Mouse (Mus musculus): ENCODE results near the gene Fam227a. TPM values are rescaled to one million over a fixed set of nuclear protein-coding genes. Genes with fewer than 3 reads are reported as not detected.
"Not testable (repeated sequence)": the region's sequence is repeated elsewhere in the genome, so short reads cannot be mapped to it uniquely, and the experiment has no call there.

The Fam227a gene
- total RNA-seq, 2 experiments from 2014 or later, result 0.92 to 1.5 TPM

DNA sequence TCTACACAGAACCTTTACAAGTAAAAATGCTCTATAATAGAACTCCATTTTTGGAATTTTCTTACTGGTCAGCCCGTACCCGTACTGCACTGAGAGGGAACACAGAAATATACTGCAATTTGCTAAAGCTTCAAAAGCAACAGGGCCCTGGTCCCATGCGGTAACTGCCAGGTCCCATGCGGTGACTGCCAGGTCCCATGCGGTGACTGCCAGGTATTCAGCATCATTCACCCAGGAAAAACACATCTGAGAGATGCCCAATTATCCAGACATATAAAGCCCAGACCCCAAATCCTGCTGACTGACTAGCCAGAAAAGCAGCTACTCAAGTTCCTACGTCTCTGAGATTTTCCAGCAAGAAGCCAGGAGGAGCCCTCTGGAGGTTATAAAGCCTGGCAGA, 25.9 kb upstream of the Fam227a start:
- ATAC-seq (replicated peaks; ENCODE audit: poor library complexity), result no peak

DNA sequence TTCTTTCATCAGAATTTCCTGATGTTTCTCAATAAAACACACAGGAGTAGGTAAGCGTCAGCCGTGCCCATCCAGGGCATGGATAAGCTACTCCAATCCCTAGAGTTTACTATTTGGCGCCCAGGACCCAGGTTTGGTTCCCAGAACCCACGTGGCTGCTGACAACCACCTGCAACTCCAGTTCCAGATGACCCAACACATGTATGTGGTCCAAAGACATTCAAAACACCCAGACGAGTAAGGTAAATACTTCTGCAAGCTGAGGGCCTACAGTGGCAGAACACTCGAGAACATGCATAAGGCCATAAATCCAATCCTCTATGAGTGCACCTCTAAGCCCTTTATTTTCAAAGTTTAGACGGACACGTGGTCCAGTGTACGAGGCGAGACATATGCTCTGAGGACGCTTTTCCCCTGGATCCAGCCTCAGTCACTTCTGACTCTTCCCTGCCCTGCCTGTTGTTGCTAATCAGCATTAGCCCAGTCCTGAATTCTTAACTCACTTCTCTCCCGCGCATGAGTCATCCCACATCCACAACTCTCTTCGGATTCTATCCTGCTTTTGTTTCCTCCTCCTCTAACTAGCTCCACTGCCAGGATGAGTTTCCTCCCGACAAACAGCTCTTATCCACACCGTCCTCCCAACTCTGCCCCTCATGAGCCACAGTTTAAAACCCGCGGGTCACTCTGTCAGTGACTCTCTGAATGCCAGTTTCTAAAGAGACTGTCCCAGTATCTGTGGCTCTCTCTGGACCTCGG, 25.1 kb upstream of the Fam227a start:
- ATAC-seq (replicated peaks; ENCODE audit: poor library complexity), result no peak

DNA sequence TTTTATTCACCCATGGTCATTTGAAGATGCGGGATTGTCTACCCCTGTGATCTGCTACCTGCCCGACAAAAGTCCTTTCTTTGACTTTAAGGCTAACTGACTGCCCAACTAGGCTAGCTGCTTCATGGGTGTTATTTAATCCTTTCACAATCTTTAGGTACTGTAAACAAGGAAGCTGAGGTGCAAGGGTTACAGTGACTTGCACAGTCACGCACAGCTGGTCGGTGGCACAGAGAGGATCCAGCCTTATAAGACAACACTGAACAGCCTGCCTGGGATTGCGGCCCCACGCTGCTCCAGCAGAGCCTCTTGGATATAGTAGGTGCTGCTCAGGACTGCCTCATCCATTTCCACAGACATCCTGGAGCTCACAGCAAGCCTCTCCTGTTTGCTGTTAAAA, 24.4 kb upstream of the Fam227a start:
- ATAC-seq (replicated peaks; ENCODE audit: poor library complexity), result no peak

DNA sequence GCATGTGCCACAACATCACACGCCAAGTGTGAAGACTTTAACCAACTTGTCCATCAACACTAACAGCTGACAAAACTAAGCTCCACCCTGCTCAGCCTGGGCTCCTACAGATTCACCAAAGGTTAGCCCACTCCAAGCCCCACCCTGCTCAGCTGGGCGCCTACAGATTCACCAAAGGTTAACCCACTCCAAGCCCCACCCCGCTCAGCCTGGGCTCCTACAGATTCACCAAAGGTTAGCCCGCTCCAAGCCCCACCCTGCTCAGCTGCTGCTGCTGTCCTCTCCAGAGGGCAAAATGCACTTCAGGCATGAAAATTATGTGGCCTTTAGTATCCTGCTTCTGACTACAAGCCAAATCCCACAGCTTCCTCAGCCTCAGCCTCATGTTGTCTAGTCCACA, 23.2 kb upstream of the Fam227a start:
- ATAC-seq (replicated peaks; ENCODE audit: poor library complexity), result no peak

DNA sequence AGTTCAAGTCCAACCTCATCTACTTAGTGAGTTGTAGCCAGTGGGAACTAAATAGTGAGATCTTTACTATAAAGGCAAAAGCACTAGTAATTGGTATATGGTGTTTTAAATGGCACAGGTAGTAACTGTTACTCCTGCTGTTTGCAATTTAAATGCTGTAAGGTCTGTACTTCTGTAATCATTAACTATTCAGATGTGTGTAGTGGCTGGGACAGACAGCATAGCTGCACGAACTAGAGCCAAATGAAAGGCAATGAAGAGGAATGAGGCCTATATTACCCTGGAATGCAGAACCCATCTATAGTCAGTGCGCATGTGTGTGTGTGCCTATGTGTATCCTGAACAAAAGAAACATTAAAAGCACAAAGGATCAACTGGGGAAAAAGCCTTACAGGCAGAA, 19.2 kb upstream of the Fam227a start:
- no peak for ATAC-seq (replicated peaks; ENCODE audit: poor library complexity)

DNA sequence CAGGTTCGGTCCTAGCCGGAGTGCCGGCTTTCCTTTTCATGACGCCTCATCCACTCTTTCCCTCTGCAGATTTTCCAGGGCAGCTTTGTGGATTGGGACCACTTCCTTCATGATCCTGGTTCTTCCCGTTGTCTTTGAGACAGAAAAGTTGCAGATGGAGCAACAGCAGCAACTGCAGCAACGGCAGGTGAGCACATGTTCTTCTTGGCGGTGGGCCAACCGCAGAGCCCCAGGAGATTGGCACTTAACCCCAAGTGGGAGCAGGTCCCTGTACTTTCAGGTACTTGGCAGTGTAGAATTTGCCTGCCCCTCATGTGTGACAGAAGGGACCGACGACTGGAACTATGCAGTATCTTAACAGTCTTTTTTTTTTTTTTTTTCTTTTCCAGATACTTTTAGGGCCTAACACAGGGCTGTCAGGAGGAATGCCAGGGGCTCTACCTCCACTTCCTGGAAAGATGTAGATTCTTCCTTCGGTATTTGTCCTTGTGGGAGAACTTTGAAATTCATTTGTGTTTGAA, 13.1 kb upstream of the Fam227a start:
- not testable (repeated sequence) for ATAC-seq (replicated peaks; ENCODE audit: poor library complexity)

DNA sequence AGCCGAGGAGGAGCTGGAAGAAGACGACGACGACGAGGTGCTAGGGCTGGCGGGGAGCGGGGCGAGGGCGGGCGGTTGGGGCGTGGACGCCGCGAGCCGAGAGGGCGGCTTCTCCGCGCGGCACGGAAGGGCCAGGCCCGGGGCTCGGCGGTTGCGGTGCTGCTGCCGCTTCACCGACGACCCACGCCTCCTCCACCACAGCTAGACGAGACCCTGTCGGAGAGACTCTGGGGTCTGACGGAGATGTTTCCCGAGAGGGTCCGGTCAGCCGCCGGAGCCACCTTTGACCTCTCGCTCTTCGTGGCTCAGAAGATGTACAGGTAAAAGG, 12.2 kb upstream of the Fam227a start:
- no peak; the same call in 1 of the 2 replicates for ATAC-seq (replicated peaks; ENCODE audit: poor library complexity)

DNA sequence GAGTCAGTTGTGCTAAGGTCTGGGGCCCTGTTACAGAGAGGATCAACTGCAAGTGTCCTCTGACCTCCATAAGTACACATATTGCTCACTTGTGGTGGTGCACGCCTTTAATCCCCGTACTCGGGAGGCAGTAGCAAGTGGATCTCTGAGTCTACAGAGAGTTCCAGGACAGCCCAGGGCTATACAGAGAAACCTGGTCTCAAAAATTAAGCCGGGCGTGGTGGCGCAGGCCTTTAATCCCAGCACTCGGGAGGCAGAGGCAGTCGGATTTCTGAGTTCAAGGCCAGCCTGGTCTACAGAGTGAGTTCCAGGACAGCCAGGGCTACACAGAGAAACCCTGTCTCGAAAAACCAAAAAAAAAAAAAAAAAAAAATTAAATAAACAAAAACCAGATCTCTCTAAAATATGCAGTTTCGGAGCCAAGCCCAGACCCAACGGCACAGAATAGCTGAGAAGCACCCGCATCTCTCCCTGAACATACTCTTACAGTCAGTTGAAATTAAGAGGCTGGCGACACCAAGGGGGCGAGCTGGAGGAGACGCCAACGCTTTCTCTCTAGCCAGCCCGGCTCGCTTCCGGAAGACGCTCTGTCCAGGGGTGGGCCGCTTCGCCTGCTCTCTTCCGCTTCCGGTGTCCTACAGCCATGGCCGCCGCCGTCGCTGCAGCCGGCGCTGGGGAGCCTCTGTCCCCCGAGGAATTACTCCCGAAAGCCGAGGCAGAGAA, 11.7 kb upstream of the Fam227a start, which contains the start of gene Tomm22:
Gene Tomm22 (plus strand): TSS at position 613 of the 723 bp plus-strand sequence.
- ATAC-seq (replicated peaks; ENCODE audit: poor library complexity), result peak; percentile 97

DNA sequence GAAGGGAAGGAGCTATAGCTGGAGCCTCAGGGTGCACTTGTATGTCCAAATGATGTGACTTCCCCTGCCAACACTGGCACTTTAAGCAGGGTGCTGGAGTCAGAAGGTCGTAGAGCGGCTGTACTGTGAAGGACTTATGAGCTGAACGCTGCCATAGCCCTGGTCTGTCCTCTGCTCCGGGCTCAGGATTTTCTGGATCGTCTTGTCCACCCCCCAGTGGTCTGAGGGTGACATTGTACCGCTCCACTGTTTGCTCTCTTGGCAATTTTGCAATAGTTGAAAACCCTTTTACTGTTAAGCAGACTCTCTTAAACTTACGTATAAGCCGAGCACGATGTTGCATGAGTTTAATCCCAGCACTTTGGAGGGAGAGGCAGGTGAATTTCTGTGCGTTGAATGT, 10.4 kb upstream of the Fam227a start:
- ATAC-seq (replicated peaks; ENCODE audit: poor library complexity), result no peak

DNA sequence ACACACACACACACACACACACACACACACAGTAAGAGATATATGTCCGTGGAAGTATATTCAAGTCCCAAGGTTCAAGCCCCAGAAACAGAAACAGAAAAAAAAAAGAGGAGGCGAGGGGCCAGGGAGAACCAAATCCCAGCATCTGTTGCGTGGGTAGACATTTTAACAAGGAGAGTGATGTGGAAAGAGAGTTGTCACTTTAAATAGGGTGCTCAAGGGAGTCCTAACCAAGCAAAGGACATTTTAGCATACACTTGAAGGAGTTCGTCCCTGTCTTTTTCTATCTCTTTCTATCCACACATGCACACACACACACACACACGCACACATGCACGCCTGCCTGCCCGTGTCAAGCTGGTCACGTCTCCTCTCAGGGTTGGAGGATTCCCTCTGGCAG, 5.9 kb upstream of the Fam227a start:
- ATAC-seq (replicated peaks; ENCODE audit: poor library complexity), result no peak

DNA sequence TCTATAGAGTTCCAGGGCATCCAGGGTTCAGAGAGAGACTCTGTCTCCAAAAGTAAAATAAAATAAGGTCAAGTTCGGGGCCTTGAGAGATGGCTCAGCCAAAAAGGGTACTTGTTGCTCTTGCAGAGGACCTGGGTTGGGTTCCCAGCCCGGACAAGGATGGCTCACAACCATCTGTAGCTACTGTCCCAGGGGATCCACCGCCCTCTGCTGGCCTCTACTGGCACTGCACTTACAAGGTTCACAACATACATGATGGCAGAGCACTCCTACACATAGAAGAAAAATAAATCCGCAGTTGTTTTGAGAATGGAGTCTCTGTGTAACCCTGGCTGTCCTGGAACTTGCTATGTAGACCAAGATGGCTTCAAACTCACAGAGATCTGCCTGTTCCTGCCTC, 3.1 kb upstream of the Fam227a start:
- peak; percentile 42; the same call in 1 of the 2 replicates for ATAC-seq (replicated peaks; ENCODE audit: poor library complexity)

DNA sequence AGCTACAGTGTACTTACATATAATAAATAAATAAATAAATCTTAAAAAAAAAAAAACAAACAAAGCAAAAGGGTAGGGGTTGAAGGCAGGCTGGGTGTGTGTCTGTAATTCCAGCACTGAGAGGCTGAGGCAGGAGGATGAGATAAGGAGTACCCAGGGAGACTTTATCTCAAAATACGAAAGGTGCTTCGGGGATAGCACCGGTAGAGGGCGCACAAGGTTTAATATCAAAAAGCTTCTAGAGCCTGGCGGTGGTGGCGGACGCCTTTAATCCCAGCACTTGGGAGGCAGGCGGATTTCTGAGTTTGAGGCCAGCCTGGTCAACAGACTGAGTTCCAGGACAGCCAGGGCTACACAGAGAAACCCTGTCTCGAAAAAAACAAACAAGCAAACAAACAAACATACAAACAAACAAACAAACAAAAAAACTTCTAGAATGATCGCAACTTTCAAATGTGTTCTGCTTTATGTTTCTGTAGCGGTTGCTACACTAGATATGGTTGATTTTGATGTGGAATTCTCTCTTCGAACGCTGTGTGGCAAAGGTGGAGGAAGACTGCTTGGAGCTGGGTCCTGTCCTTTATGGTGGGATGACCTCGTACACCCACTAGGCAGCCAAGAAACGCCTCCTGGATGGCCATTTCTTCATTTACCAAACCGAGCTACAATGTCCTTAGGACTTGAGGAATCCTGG, 772 bp downstream of the Fam227a start:
- peak; percentile 72 for ATAC-seq (replicated peaks; ENCODE audit: poor library complexity)

DNA sequence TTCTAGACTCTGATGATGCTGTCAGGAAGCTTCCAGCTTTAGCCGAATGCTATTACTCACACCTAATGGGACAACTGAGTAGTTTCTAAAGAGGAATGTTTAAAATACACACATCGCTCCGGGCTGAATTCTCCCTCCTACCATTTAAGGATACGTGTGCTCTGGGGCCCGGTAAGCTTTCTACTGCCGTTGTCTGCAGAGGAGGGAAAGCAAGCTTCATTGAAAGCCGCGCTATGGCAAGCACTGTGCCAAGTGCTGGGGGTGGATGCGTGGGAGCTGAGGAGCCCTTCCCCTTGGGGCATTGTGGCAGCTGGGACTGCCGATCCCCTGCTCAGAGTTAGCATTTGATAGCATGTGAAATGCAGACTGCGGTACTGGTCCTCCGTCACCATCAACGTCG, 2.3 kb downstream of the Fam227a start:
- no peak for ATAC-seq (replicated peaks; ENCODE audit: poor library complexity)

DNA sequence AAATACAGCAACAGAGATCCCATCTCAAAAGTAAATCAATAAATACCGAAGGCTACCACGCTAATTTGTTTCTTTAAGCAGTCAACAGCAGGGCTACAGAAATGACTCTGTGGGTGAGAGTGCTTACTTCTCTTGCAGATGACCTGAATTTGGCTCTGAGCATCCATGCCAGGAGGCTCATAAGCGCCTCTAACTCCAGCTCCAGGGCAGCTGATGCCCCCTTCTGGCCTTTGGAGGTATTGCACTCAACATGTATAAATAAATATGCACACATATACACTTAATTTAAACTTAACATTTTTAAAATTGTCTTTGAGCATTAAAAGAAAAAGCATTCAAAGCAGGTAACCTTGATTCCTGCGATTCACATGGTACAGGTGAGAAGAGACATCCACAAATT, 7.3 kb downstream of the Fam227a start:
- ATAC-seq (replicated peaks; ENCODE audit: poor library complexity), result no peak; the same call in 1 of the 2 replicates

DNA sequence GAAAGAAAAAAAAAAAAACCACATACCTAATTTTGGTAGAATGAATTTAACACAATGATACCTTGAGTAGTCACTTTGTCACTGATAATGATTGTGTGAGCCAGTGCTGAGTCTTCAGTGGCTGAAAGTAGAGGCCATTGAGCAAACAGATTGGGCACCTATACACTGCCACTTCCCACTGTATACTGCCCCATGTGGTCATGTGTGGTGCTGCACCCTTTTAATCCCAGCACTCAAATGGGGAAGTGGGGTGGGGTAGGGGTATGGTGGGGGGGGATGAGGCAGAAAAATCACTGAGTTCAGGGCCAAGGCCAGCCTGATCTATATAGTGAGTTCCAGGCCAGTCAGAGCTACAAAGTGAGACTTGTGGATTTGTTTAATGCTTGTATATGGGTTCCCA, 8.2 kb downstream of the Fam227a start:
- peak; percentile 90 for ATAC-seq (replicated peaks; ENCODE audit: poor library complexity)

DNA sequence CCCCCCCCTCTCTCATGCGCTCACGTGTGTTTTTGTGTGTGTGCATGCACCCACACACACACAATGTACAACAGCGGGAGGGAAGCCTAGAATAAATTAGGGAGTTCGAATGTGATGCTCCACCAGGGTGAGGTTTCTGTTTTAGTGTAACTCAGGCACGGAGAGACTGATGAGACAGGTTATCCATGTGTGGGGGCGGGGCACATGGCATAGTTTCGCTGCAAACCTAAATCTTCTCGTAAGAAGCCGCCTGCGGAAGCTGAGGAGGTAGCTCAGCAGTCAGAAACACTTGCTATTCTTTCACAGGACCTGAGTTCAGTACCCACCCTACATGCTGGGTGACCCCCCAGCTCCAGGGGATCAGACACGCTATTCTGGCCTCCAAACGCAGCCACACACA, 10.6 kb downstream of the Fam227a start:
- no peak for ATAC-seq (replicated peaks; ENCODE audit: poor library complexity)

DNA sequence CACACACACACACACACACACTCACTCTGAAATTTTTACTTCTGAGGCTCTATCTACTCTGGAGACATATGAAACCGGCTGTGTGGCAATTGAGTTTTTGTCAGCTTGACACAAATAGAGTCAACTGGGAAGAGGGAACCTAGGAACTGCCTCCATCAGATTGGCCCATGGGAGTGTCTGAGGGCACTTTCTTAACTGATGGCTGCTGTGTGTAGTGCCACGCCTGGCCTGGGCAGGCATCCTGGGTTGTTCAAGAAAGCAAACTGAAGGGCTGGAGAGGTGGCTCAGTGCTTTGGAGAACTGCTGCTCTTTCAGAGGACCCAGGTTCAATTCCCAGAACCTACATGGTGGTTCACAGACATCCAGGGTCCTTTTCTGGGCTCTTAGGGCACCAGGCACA, 13.3 kb downstream of the Fam227a start:
- ATAC-seq (replicated peaks; ENCODE audit: poor library complexity), result peak; percentile 48

DNA sequence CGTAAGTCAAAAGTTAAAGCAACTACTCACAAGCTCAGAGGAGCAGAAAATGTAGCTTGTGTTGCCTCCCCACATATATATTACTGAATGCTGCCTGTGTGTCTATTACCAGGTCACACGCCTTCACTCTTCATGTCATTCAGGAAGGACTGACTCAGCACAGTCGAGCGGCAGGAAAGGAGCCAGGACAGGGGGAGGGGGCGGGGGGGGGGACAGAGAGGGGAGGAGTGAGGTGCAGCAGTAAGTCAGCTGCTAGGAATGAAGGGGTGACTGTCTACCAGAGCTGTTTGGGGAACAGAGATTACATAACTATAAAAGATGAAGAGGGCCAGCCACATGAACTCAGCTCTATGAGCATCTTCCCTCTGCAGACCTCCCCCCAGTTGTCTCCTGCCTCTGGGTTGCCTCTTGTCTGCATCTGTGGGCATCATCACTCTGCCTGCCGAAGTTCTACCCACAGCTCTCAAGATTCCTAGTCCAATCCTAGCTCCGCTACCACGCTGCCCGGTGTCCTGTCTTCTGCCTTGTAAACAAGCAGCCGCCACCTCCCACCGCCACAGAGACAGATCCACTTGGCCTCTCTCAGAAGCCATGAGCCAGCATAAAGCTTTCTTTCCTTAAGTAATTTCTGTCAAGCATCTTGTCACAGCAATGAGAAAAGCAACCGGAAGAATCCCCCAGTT, 17.5 kb downstream of the Fam227a start:
- no peak for ATAC-seq (replicated peaks; ENCODE audit: poor library complexity)

DNA sequence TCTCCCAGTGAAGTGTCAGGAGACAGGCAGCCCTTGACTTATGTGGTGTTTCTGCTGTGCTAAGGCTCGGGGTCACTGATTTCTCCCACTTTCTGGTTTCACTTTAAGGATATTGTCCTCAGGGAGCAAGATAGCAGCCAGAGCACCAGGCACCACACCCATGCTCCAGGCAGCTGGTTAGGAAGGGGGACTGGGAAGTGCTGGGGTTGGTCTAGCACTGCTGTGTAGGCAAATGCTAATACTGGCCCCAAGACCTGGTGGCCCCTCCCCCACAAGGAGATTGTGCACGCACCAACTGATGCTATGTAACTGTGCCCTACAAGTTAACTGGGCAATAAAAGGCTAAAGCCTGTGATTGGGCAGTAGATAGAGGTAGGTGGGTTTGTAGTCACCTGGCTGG, 28.3 kb downstream of the Fam227a start:
- ATAC-seq (replicated peaks; ENCODE audit: poor library complexity), result no peak

DNA sequence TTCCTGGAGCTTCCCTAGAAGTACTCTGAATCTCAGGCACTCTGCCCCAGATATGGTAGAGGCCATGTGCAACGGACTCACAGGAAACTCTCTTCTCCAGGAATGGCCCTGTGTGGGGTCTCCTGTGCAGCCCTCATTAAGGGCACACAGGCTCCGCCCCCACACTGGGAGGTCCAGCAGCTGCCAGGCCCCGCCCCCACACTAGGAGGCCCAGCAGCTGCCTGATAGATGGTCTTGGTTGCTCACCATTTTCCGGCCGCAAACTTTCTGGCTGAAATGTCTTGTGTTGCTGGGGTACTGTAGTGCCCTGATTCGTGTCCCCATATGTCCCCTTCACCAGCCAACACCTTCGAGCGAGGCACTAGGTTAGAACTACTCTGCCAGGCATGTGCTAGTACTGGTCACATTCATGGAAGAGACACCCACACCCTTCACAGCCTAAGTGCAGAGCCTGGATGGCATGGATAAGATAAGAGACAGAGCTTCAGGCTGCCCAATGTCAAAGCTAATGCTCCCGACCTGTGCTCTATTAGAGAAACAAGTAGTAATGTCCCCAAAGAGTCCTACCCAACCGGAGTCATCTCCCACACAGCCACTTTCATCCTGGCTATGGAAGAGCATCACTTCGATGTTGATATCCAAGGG, 38.9 kb downstream of the Fam227a start:
- no peak for ATAC-seq (replicated peaks; ENCODE audit: poor library complexity)

DNA sequence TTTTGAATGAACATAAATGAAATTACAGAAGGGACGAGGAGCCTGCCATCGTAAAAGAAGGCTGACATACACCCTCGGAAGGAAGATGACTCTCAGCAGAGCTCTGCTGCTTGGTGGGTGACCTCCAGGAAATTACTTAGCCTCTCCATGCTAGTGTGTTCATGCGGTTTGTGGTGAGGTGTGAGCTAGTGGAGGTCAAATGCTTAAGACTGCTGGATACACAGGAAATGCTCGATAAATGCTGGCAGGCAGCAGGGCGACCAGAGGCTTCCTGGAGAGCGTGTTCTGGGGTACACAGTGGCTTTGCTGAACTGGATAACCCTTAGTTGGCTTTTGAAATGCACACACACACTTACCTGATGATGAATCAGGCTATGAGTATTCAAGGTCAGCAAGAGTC, 40.3 kb downstream of the Fam227a start:
- peak; percentile 29; the same call in 1 of the 2 replicates for ATAC-seq (replicated peaks; ENCODE audit: poor library complexity)

All from megakaryocyte progenitor cell, adult 5-6 weeks (primary cell).